Mouse (Mus musculus): ENCODE measurements around the gene Pqbp1.

The Pqbp1 gene

GRCm38 (mm10) chrX:7879819-7880218 lies 19.2 kb downstream of the Pqbp1 start:
- peak; percentile 27 for DNase-seq (ENCODE audit: low read depth, low spot score)

- no peak for DNase-seq (ENCODE audit: low read depth, low spot score)
These were observed 20.6 kb downstream of the Pqbp1 start for GRCm38 (mm10) chrX:7878495-7878894.

GRCm38 (mm10) chrX:7878007-7878419 lies 21.1 kb downstream of the Pqbp1 start, which contains the start of gene Pim2:
TSS of gene Pim2 (plus strand) at chrX:7878262.
- DNase-seq (ENCODE audit: low read depth, low spot score): no peak

GRCm38 (mm10) chrX:7869826-7870225 lies 29.2 kb downstream of the Pqbp1 start:
- no peak for DNase-seq (ENCODE audit: low read depth, low spot score)

GRCm38 (mm10) chrX:7868506-7868905 lies 30.6 kb downstream of the Pqbp1 start:
- no peak for DNase-seq (ENCODE audit: low read depth, low spot score)

- DNase-seq (ENCODE audit: low read depth, low spot score): no peak
These were observed 31.9 kb downstream of the Pqbp1 start for GRCm38 (mm10) chrX:7867141-7867540.

- no peak for DNase-seq (ENCODE audit: low read depth, low spot score)
These were observed 33.3 kb downstream of the Pqbp1 start for GRCm38 (mm10) chrX:7865786-7866185.

GRCm38 (mm10) chrX:7865343-7865742 lies 33.7 kb downstream of the Pqbp1 start:
- no peak for DNase-seq (ENCODE audit: low read depth, low spot score)

- no peak for DNase-seq (ENCODE audit: low read depth, low spot score)
These were observed 34.5 kb downstream of the Pqbp1 start for GRCm38 (mm10) chrX:7864551-7864950.

- no peak for DNase-seq (ENCODE audit: low read depth, low spot score)
These were observed 35.9 kb downstream of the Pqbp1 start for GRCm38 (mm10) chrX:7863181-7863580.

- no peak for DNase-seq (ENCODE audit: low read depth, low spot score)
These were observed 39.8 kb downstream of the Pqbp1 start for GRCm38 (mm10) chrX:7859191-7859753.

GRCm38 (mm10) chrX:7854578-7854977 lies 44.5 kb downstream of the Pqbp1 start:
- DNase-seq (ENCODE audit: low read depth, low spot score): peak; percentile 56

GRCm38 (mm10) chrX:7847845-7848244 lies 51.2 kb downstream of the Pqbp1 start:
- no peak for DNase-seq (ENCODE audit: low read depth, low spot score)

Data from 3T3-L1 (cell line).